Mouse (Mus musculus) liver, embryonic 15.5 days (tissue): ENCODE measurements around the gene Cask. TPM values are rescaled to one million over a fixed set of nuclear protein-coding genes. Genes with fewer than 3 reads are reported as not detected.

ENCODE experiments used
- ATAC-seq: fragments of 200-750 bp; cut with Nextera tagmentation; 2 replicates; pipeline ENCODE4 v1.8.0; 2017; ENCODE audit warnings: moderate number of reproducible peaks, mild to moderate bottlenecking, moderate library complexity; ENCODE audit not compliant: insufficient read depth
- H3K27ac ChIP-seq: fragments of 300-500 bp; sonication (generic); replicated peaks from 2 replicates; pipeline ENCODE4 v1.5.1; 2015; ENCODE audit warnings: mild to moderate bottlenecking, inconsistent platforms
- H3K27me3 ChIP-seq: fragments of 300-500 bp; sonication (generic); 2 replicates; pipeline ENCODE4 v1.6.1; 2015; ENCODE audit warnings: mild to moderate bottlenecking, inconsistent platforms
- H3K36me3 ChIP-seq: fragments of 300-500 bp; sonication (generic); replicated peaks from 2 replicates; pipeline ENCODE4 v1.6.1; 2015; ENCODE audit warnings: moderate library complexity, mild to moderate bottlenecking, inconsistent platforms
- H3K4me1 ChIP-seq: fragments of 300-500 bp; sonication (generic); replicated peaks from 2 replicates; pipeline ENCODE4 v1.6.1; 2015; ENCODE audit warnings: inconsistent platforms
- H3K4me2 ChIP-seq: fragments of 300-500 bp; sonication (generic); 2 replicates; pipeline ENCODE4 v1.6.1; 2015; ENCODE audit warnings: moderate library complexity, mild to moderate bottlenecking, inconsistent platforms
- H3K4me3 ChIP-seq: fragments of 300-500 bp; sonication (generic); replicated peaks from 2 replicates; pipeline ENCODE4 v1.5.1; 2015; ENCODE audit warnings: mild to moderate bottlenecking, inconsistent platforms
- H3K9ac ChIP-seq: fragments of 300-500 bp; sonication (generic); 2 replicates; pipeline ENCODE4 v1.6.1; 2015; ENCODE audit warnings: moderate library complexity, mild to moderate bottlenecking, inconsistent platforms
- H3K9me3 ChIP-seq: fragments of 300-500 bp; sonication (generic); replicated peaks from 2 replicates; pipeline ENCODE4 v1.6.1; 2016; ENCODE audit warnings: inconsistent platforms
- WGBS: fragments of 180-500 bp; shearing (Covaris S2); methylation state at CpG from one replicate; pipeline ENCODE4 v1.1.7; 2015; ENCODE audit warnings: mixed read lengths; ENCODE audit not compliant: insufficient replicate concordance; 5-methylcytosine and 5-hydroxymethylcytosine counted together
- polyA plus RNA-seq: library from polyadenylated mRNA; unstranded; fragments of >200 nt; fragmentation: Nextera tagmentation; extraction: Ambion mirVana; gene quantifications from 2 replicates; pipeline ENCODE4 v1.2.1, GENCODE M21; 2015

The Cask gene
- polyA plus RNA-seq, 1 experiment from 2014 or later: 1.0 TPM

DNA sequence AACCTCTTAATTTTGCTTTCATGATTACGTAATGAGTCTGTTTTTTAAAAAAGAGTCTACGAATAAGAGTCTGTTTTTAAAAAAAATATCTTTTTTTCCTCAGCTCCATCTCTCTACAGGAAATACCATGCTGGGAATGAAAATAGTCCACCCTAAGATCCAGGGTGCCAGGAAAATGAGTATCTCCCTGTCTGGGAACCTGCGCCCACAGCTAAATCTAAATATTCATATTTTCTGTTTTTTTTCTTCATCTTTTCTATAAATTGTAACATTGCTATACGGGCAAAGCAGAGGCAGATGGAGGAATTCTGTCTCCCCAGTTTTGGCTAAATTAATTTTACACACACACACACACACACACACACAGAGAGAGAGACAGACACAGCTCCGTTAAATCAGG, 337.3 kb downstream of the Cask start:
- H3K27me3 ChIP-seq: no peaks in the 10 kb centered on the region
- no peaks in the 10 kb centered on the region for H3K36me3 ChIP-seq
- H3K9ac ChIP-seq: no peak overlapping the region
- no peak for ATAC-seq
- no peak overlapping the region for H3K4me2 ChIP-seq
- WGBS: 73% methylated on average over 5 of the region's 5 CpGs
- H3K9me3 ChIP-seq: no peaks in the 10 kb centered on the region
- H3K4me1 ChIP-seq: no peaks in the 10 kb centered on the region
- no peak overlapping the region for H3K4me3 ChIP-seq
- H3K27ac ChIP-seq: no peak overlapping the region

GRCm38 (mm10) chrX:13513127-13513526, 338.0 kb downstream of the Cask start:
- 37% methylated on average over 2 of the region's 2 CpGs for whole genome bisulfite sequencing
- Histone ChIP-seq H3K4me2 (no peak overlapping the region), H3K4me1 (no peaks in the 10 kb centered on the region), H3K9me3 (no peaks in the 10 kb centered on the region), H3K36me3 (no peaks in the 10 kb centered on the region), H3K9ac (no peak overlapping the region), H3K27ac (no peak overlapping the region), H3K27me3 (no peaks in the 10 kb centered on the region), H3K4me3 (no peak overlapping the region)
- ATAC-seq: no peak

GRCm38 (mm10) chrX:13506376-13506775, 344.8 kb downstream of the Cask start:
- Histone ChIP-seq H3K9me3 (no peaks in the 10 kb centered on the region), H3K4me2 (no peak overlapping the region), H3K4me3 (no peak overlapping the region), H3K36me3 (no peaks in the 10 kb centered on the region), H3K9ac (no peak overlapping the region), H3K27me3 (no peaks in the 10 kb centered on the region), H3K27ac (no peak overlapping the region), H3K4me1 (no peaks in the 10 kb centered on the region)
- 24% methylated on average over 2 of the region's 2 CpGs for WGBS
- no peak for ATAC-seq

- Histone ChIP-seq H3K27ac (no peak overlapping the region), H3K4me3 (no peak overlapping the region), H3K4me1 (no peaks in the 10 kb centered on the region), H3K9me3 (no peaks in the 10 kb centered on the region), H3K27me3 (no peaks in the 10 kb centered on the region), H3K4me2 (no peak overlapping the region), H3K9ac (no peak overlapping the region), H3K36me3 (no peaks in the 10 kb centered on the region)
- no peak for ATAC-seq
- WGBS: 49% methylated on average over 7 of the region's 7 CpGs
Measured at GRCm38 (mm10) chrX:13504389-13504788, 346.8 kb downstream of the Cask start.

GRCm38 (mm10) chrX:13502862-13503375, 348.2 kb downstream of the Cask start:
- no peak for ATAC-seq
- no peaks in the 10 kb centered on the region for H3K4me1 ChIP-seq
- no peak overlapping the region for H3K4me3 ChIP-seq
- H3K36me3 ChIP-seq: no peaks in the 10 kb centered on the region
- no peaks in the 10 kb centered on the region for H3K9me3 ChIP-seq
- no peak overlapping the region for H3K4me2 ChIP-seq
- no peak overlapping the region for H3K9ac ChIP-seq
- H3K27me3 ChIP-seq: no peaks in the 10 kb centered on the region
- no peak overlapping the region for H3K27ac ChIP-seq
- 61% methylated on average over 7 of the region's 7 CpGs for WGBS

DNA sequence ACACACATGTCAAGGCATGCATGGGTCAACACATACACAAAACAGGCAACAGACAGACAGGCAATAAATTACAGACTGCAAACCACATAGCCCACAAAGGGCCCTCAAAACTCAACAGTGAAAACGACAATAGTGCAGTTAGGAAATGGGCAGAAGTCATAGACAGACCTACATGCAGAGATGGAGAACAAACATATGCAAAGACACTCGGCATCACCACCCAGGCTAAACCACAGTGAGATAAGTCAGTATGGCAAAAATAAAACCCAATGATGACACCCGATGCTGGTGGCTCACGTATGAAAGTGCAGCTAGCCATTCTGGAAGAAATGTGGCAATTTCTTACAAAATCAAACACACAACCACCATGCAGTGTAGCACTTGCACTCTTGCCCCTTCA, 350.9 kb downstream of the Cask start:
- Histone ChIP-seq H3K9ac (no peak overlapping the region), H3K4me3 (no peak overlapping the region), H3K36me3 (no peaks in the 10 kb centered on the region), H3K9me3 (no peaks in the 10 kb centered on the region), H3K4me2 (no peak overlapping the region), H3K4me1 (peaks cover 14% of the 10 kb centered on the region), H3K27ac (no peak overlapping the region), H3K27me3 (no peaks in the 10 kb centered on the region)
- no peak for ATAC-seq
- 27% methylated on average over 4 of the region's 4 CpGs for WGBS

GRCm38 (mm10) chrX:13494892-13495703, 356.1 kb downstream of the Cask start:
- H3K27me3 ChIP-seq: no peaks in the 10 kb centered on the region
- peak overlapping the region; percentile 66; the same call in 1 of the 2 replicates for H3K27ac ChIP-seq
- no peaks in the 10 kb centered on the region for H3K9me3 ChIP-seq
- H3K4me1 ChIP-seq: peaks cover 30% of the 10 kb centered on the region
- H3K36me3 ChIP-seq: no peaks in the 10 kb centered on the region
- H3K9ac ChIP-seq: no peak overlapping the region
- WGBS: 53% methylated on average over 8 of the region's 8 CpGs
- no peak overlapping the region for H3K4me3 ChIP-seq
- H3K4me2 ChIP-seq: peak overlapping the region; percentile 3
- peak; percentile 89 for ATAC-seq

- no peaks in the 10 kb centered on the region for H3K27me3 ChIP-seq
- ATAC-seq: no peak
- no peak overlapping the region for H3K27ac ChIP-seq
- H3K4me1 ChIP-seq: peaks cover 30% of the 10 kb centered on the region
- no peaks in the 10 kb centered on the region for H3K36me3 ChIP-seq
- H3K4me3 ChIP-seq: no peak overlapping the region
- no peak overlapping the region for H3K4me2 ChIP-seq
- H3K9ac ChIP-seq: no peak overlapping the region
- H3K9me3 ChIP-seq: no peaks in the 10 kb centered on the region
Measured at GRCm38 (mm10) chrX:13492922-13493321, 358.2 kb downstream of the Cask start.

- WGBS: 62% methylated on average over 3 of the region's 3 CpGs
Measured at GRCm38 (mm10) chrX:13490941-13491340, 360.2 kb downstream of the Cask start.

GRCm38 (mm10) chrX:13489761-13490160, 361.4 kb downstream of the Cask start:
- no peaks in the 10 kb centered on the region for H3K36me3 ChIP-seq
- H3K4me2 ChIP-seq: no peak overlapping the region
- no peaks in the 10 kb centered on the region for H3K9me3 ChIP-seq
- H3K9ac ChIP-seq: no peak overlapping the region
- no peaks in the 10 kb centered on the region for H3K27me3 ChIP-seq
- no peak overlapping the region for H3K27ac ChIP-seq
- 20% methylated on average over 1 of the region's 1 CpGs for WGBS
- peaks cover 11% of the 10 kb centered on the region for H3K4me1 ChIP-seq
- no peak overlapping the region for H3K4me3 ChIP-seq
- peak; percentile 82 for ATAC-seq

More at GRCm38 (mm10) chrX:13490941-13491340, 360.2 kb downstream of the Cask start:
- H3K9ac ChIP-seq: no peak overlapping the region
- no peaks in the 10 kb centered on the region for H3K36me3 ChIP-seq
- H3K4me1 ChIP-seq: peaks cover 23% of the 10 kb centered on the region
- no peaks in the 10 kb centered on the region for H3K9me3 ChIP-seq
- no peak overlapping the region for H3K4me2 ChIP-seq
- ATAC-seq: no peak
- H3K27ac ChIP-seq: no peak overlapping the region
- no peak overlapping the region for H3K4me3 ChIP-seq
- no peaks in the 10 kb centered on the region for H3K27me3 ChIP-seq

DNA sequence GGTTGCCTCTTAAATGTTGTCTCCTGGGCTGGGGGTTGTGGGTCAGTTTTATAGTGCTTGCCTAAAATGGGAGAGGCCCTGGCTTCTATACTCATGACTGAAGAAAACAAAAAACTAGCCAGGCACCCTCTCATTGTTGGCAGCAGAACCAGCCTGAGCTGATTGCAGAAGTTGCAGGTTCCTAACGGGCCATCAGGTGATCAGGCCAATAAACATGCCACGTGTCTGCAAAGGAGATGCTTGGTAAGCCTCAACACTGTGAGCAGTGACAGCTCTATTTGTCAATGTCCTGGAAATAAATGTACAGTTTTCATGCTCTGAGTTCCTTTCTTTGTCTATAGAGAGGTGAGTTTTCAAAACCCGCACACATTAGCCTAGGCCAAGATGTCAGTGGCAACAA, 362.2 kb downstream of the Cask start:
- ATAC-seq: no peak
- no peaks in the 10 kb centered on the region for H3K27me3 ChIP-seq
- H3K9me3 ChIP-seq: no peaks in the 10 kb centered on the region
- H3K4me1 ChIP-seq: peaks cover 6% of the 10 kb centered on the region; the same call in 1 of the 2 replicates
- no peaks in the 10 kb centered on the region for H3K36me3 ChIP-seq
- H3K9ac ChIP-seq: no peak overlapping the region
- H3K4me3 ChIP-seq: no peak overlapping the region
- no peak overlapping the region for H3K4me2 ChIP-seq
- WGBS: 60% methylated on average over 3 of the region's 3 CpGs
- H3K27ac ChIP-seq: no peak overlapping the region

DNA sequence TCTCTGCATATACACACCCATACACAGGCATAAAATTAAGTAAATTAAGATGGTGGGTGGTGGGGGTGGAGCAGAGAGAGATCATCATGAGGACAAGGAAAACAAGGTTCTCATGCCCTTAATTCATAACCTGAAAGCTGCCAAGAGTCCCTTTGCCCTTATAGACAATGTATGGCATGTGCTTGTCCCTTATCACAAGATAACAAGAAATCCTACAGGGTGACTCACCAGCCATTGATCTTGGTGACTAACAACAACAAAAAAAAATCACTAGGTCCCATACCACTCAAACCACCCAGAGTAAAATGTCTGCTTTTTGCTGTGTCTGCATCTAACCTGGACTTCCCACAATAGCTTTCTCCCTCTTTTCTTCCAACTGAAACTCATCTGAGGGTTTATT, 366.7 kb downstream of the Cask start:
- Histone ChIP-seq H3K4me2 (no peak overlapping the region), H3K36me3 (no peaks in the 10 kb centered on the region), H3K4me3 (no peak overlapping the region), H3K27ac (no peak overlapping the region), H3K4me1 (no peaks in the 10 kb centered on the region), H3K9ac (no peak overlapping the region), H3K27me3 (no peaks in the 10 kb centered on the region), H3K9me3 (no peaks in the 10 kb centered on the region)
- ATAC-seq: no peak
